Mouse (Mus musculus): ENCODE measurements around the gene Stkld1.

Stkld1 gene

DNA sequence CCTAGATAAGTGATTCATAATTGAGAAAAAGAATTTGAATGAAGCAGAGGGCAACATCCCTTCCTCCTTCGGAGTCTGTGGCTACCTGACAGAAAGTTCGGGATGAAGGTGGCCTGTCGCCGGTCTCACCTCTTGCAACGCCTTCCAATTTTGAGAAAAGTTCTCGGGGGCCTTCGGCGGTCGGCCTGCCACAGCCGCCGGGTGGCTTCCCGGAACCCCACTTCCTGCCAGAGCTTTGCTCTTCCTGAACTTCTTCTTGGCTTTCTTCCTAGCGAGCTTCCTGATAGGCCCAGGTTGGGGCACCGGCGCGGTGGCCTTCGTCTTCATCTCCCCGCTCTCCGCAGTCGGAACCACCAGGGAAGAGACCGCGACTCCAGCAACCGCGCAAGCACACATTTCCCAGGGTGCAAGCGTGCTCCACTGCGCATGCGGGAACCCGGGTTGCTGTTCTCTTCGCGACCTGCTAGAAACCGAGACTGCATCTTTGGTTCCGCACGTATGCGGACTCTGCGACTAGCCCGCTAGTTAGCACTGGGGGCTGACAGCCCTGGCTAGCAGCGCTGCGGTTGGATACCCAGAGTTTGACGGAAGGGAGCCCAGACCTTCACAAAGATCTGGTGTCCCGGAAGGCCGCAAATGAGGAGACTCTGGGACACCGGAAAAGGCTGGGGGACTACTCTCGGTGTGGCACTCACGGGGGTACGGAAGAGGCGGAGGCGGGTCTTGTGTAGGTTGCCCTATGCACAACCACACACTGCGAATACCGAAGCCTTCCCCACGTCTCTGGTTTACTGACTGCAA, 30.3 kb downstream of the Stkld1 start, which contains the start of gene Rexo4:
TSS of gene Rexo4 (minus strand) at position 464 of the 801 bp plus-strand sequence.
- peak; percentile 91 to 93 for DNase-seq (ENCODE audit: low spot score in 2 of 2)

DNA sequence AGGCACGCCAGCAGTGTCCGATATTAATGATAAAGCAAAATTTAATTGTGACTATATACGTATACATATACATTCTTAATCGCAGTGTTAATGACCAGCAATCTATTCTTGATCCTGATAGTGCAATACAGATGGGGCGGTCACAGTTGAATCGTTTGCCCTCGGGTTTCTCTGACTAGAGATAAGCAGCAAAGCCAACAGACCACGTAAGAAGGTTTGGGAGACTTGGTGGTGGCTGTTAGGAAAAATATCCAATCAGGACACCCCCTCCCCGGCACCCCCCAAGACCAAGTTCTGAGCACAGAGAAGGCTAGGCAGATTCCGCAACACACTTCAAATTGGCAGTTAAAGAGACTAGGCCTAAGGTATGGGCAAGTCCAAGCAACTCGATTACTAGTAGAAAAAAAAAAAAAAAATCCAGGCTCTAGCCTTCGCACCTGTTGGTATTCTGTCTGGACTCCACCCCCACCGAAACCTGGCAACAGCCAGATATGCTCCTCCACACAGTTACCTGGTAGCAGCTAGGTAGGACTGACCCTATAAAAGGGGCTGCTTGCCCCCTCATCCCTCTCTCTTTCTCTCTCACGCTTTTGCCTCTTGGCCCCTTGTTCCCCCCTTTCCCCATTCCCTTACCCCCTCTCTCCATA, 31.0 kb downstream of the Stkld1 start:
- DNase-seq (ENCODE audit: low spot score in 2 of 2): no peak

DNA sequence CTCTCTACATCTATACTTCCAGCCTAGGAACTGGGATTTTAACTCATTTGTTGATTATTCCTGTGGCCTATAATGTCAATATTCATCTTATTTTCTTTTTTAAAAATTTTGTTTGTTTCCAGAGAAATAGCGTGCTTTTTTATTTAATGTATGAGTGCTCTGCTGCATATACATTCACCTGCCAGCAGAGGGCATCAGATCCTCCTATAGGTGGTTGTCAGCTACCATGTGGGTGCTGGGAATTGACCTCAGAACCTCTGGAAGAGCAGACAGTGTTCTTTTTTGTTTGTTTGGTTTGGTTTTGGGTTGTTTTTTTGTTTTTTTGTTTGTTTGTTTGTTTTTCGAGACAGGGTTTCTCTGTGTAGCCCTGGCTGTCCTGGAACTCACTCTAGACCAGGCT, 33.4 kb downstream of the Stkld1 start:
- DNase-seq (ENCODE audit: low spot score in 2 of 2): no peak

DNA sequence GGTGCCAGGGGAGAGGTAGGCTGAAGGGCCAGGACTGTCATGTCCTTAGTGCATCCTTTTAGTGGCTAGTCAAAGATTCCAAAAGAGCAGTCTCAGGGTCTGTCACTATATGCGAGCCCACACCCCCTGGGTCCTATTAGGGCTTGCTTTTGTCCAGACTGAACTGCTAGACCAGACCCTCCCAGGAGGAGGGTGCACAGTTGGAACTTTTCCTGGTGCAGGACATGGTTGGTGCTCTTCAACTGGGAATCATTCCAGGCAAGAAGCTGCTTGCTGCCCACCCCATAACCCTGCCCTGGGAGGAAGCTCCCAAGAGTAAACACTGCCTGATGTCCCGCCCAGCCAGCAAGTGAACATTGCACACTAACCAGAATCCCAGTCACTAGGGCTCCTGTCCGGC, 39.3 kb downstream of the Stkld1 start, which contains the start of gene Adamts13:
TSS of gene Adamts13 (plus strand) at position 301 of the 400 bp plus-strand sequence.
- no peak for DNase-seq (ENCODE audit: low spot score in 2 of 2)

DNA sequence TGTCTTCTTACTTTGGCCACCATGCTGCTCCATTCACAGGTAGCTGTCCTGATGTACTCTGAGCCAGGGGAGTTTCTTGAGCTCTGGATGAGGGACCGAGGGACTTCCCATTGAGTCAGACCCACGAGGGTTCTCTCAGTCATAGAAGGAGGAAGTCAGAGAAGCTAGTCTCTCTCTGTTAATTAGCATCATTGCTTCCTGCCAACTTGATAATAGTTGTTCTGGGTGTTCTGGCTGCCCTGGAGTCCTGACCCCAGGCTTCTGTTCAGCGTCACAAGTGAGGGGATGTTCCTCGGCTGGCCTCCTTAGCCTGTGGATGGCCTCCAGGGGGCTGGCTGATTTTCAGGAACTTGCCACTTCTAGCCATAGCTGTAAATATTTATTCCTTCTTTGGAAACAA, 40.1 kb downstream of the Stkld1 start:
- no peak for DNase-seq (ENCODE audit: low spot score in 2 of 2)

DNA sequence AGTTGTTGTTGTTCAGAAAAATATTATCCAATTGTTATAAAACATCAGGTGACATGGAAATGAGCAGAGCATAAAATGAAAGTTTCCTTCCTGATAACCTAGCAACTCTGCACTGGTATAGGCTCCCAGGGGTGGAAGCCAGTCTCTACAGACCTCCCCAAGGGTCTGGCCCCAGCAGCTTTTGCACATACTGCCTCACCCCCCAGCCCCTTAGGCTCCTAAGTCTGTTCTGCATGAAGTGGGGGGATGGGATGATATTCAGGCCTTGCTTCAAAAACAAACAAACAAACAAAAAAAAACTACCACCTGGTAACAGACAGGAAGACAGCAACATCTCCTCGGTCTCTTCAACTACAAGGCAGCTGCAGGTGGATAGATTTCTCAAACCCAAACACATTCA, 46.5 kb downstream of the Stkld1 start:
- DNase-seq (ENCODE audit: low spot score in 2 of 2): no peak

DNA sequence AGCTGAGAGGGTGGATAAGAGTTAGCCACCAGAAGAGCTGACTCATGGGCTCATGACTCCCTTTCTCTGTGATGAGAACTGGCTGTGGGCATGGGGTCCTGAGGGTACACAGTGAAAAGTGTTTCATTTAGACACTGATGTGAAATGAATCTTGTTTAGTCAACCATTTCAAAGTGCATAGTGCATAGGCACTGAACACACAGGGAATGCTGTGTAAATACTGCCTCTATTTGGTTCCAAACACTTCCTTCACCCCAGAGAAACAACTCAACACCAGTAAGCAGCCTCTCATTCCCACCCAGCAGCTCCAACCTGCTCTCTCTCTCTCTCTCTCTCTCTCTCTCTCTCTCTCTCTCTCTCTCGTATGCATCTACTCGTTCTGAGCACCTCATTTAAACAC, 50.3 kb downstream of the Stkld1 start:
- no peak for DNase-seq (ENCODE audit: low spot score in 2 of 2)

DNA sequence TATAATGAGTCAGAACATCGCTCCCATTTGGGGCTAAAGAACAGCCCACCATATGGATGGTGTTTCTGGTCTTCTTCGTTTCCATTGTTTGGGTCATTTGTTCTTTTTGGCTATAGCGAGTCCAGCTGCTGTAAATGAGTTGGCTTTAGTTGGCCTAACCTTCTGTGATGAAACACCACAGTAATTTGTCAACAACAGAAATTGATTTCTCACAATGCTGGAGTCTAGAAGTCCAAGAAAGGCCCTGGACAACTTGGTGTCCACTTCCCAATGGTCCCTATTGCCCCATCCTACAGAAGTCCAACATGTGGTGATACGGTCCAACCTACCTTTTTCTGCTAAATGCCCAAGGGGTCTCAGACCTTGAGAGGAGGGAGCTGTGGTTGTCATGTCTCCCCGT, 50.8 kb downstream of the Stkld1 start:
- no peak for DNase-seq (ENCODE audit: low spot score in 2 of 2)

DNA sequence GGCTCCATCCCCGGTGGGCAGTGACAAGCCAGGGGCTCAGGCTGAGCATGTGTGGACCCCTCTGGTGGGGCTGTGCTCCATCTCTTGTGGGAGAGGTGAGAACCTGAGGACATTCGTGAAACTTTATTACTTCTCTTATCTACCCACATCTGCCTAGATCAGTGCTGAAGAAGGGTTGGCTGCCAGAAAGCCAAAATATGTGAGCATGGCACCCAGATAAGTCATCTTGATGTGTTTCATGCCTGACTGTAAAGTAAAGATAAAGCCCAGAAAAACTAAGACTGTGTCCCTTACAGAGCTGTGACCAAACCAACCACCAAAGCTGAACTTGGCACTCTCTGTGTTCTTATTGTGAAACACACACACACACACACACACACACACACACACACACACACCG, 60.1 kb downstream of the Stkld1 start:
- no peak for DNase-seq (ENCODE audit: low spot score in 2 of 2)

DNA sequence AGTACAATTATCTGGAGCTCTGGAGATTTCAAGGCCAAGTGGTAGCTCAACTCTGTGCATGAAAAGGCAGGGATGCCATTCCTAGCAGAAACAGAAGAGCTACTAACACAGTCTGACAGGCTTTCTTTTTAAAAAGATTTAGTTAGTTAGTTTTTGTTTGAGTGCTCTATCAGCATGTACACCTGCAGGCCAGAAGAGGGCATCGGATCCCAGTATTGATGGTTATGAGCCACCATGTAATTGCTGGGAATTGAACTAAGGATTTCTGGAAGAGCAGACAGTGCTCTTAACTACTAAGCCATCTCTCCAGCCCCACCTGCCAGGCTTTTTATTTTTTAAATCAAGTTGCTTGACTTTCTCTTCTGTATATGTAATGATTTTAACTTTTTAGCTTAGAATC, 63.7 kb downstream of the Stkld1 start:
- DNase-seq (ENCODE audit: low spot score in 2 of 2): no peak

DNA sequence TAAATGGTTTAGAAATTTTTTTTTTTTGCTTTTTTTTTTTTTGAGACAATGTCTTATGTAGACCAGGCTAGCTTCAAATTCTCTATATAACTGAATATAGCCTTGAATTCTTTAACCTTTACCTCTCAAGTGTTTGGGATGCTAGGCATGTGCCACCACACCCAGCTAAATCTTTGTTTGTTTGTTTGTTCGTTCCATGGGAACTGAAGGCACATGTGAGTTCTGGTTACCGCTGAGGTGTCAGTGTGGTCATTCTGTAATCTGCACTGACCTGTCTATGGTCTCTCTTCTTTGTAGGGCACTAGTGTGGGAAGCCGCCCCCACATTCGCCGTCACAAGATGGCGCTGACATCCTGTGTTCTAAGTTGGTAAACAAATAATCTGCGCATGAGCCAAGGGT, 64.1 kb downstream of the Stkld1 start:
- DNase-seq (ENCODE audit: low spot score in 2 of 2): no peak

All from heart, adult 9 months (tissue).